Mouse (Mus musculus): ENCODE results near the gene Atf2. TPM values are rescaled to one million over a fixed set of nuclear protein-coding genes. Genes with fewer than 3 reads are reported as not detected.

Atf2 gene
- polyA plus RNA-seq, 1 experiment from 2014 or later = 14.4 TPM

DNA sequence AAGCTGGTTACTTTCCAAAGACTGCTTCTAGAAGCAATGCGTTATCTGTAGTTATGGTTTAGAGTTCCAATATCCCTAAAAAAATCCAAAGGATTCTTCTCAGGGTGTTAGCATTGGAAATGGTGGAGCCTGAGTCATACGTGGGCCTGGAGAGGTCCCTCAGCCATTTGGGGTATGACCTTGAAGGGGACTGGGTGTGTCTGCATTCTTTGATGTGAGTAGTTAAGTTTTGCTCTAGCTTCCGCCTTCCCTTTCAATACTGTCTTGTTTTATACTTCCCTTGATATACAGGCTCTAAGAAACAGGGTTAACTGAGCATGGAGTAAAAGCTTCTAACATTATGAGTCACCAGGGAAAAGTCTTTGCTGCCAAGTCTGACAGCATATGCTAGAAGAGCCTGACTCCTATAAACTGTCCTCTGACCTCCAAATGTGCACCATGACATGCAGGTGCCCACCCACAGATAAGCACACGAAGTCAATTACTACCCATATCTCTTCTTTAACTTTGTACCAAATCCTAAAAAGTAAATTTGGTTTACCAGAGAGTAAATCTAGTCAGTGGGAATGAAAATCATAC lies 32.3 kb downstream of the Atf2 start:
- no peaks in the 10 kb centered on the region for H3K4me1 ChIP-seq (ENCODE audit: insufficient read depth)
- H3K4me3 ChIP-seq (ENCODE audit: low read depth, low read length) = no peak overlapping the region
- no peak overlapping the region for H3K9ac ChIP-seq (replicated peaks)
- H3K9me3 ChIP-seq (ENCODE audit: low read length) = no peaks in the 10 kb centered on the region
- 79% methylated on average over 4 of the region's 4 CpGs for WGBS (ENCODE audit: insufficient replicate concordance)
- H3K36me3 ChIP-seq (replicated peaks; ENCODE audit: insufficient read depth, low read length) = no peaks in the 10 kb centered on the region
- TF ChIP-seq EP300 (IDR thresholded peaks at IDR 0.05; ENCODE audit: low read depth) (no peak), CTCF (IDR thresholded peaks at IDR 0.05; ENCODE audit: low read depth) (no peak)
- ATAC-seq = no peak
- no peak overlapping the region for H3K4me2 ChIP-seq (ENCODE audit: low read depth, low read length)
- DNase-seq = no peak
- H3K27ac ChIP-seq (ENCODE audit: low read depth) = no peak overlapping the region
- H3K27me3 ChIP-seq (ENCODE audit: insufficient read depth, low read length) = no peaks in the 10 kb centered on the region

- Histone ChIP-seq H3K4me2 (ENCODE audit: low read depth, low read length) (no peak overlapping the region), H3K4me3 (ENCODE audit: low read depth, low read length) (no peak overlapping the region), H3K27ac (ENCODE audit: low read depth) (no peak overlapping the region), H3K36me3 (replicated peaks; ENCODE audit: insufficient read depth, low read length) (no peaks in the 10 kb centered on the region), H3K9me3 (ENCODE audit: low read length) (no peaks in the 10 kb centered on the region), H3K4me1 (ENCODE audit: insufficient read depth) (no peaks in the 10 kb centered on the region), H3K27me3 (ENCODE audit: insufficient read depth, low read length) (no peaks in the 10 kb centered on the region), H3K9ac (replicated peaks) (no peak overlapping the region)
- DNase-seq (no peak), ATAC-seq (no peak)
- no peak for TF ChIP-seq EP300 (IDR thresholded peaks at IDR 0.05; ENCODE audit: low read depth)
- TF ChIP-seq CTCF (IDR thresholded peaks at IDR 0.05; ENCODE audit: low read depth) = no peak
Measured at GRCm38 (mm10) chr2:73857352-73857751, 35.1 kb downstream of the Atf2 start.

DNA sequence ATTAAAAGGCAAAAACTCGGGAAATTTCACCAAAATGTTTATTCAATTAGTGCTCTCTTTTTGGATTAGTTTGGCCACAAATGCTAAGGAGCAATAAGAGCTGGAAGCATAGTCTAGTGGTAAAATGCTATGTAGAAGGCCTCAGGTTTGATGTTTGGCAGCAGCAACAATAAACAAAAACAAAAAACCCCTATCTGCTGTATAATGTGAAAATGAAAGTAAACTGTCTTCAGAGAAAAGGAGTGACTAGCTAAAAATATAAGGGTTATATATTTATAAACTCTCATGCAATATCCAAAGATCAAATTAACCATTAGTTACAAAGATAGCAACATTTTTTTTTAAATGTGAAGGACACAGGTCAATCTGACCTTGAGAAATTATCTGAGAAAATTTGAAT lies 36.2 kb downstream of the Atf2 start:
- DNase-seq (no peak), ATAC-seq (no peak)
- Histone ChIP-seq H3K4me2 (ENCODE audit: low read depth, low read length) (no peak overlapping the region), H3K4me3 (ENCODE audit: low read depth, low read length) (no peak overlapping the region), H3K9ac (replicated peaks) (no peak overlapping the region), H3K4me1 (ENCODE audit: insufficient read depth) (no peaks in the 10 kb centered on the region), H3K27me3 (ENCODE audit: insufficient read depth, low read length) (no peaks in the 10 kb centered on the region), H3K36me3 (replicated peaks; ENCODE audit: insufficient read depth, low read length) (no peaks in the 10 kb centered on the region), H3K27ac (ENCODE audit: low read depth) (no peak overlapping the region), H3K9me3 (ENCODE audit: low read length) (no peaks in the 10 kb centered on the region)
- WGBS (ENCODE audit: insufficient replicate concordance) = 68% methylated on average over 1 of the region's 1 CpGs
- TF ChIP-seq CTCF (IDR thresholded peaks at IDR 0.05; ENCODE audit: low read depth) (no peak), EP300 (IDR thresholded peaks at IDR 0.05; ENCODE audit: low read depth) (no peak)

- no peak overlapping the region for H3K27ac ChIP-seq (ENCODE audit: low read depth)
- no peak for ATAC-seq
Measured at GRCm38 (mm10) chr2:73834406-73835015, 57.9 kb downstream of the Atf2 start.

DNA sequence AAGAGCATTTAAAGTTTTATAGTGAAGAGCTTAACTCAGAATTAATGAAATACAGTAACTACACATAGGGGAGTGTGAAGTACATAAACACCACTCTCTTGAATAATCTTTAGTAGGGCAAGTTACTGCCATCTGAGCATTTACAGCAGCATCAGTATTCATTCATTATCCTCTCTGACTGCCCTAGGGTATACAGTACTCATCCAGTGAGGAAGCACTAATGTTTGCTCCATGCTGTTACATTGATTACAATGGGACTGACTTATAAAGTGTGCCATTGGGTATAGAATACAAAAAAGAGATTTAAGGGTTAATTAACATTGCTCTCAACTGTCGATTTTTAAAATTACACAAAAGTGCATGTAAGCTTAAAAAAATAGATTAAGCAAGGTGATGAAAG lies 59.2 kb downstream of the Atf2 start:
- no peak for TF ChIP-seq CTCF (IDR thresholded peaks at IDR 0.05; ENCODE audit: low read depth)
- TF ChIP-seq EP300 (IDR thresholded peaks at IDR 0.05; ENCODE audit: low read depth) = no peak
- Histone ChIP-seq H3K36me3 (replicated peaks; ENCODE audit: insufficient read depth, low read length) (peaks cover 21% of the 10 kb centered on the region), H3K9ac (replicated peaks) (no peak overlapping the region), H3K27me3 (ENCODE audit: insufficient read depth, low read length) (no peaks in the 10 kb centered on the region), H3K9me3 (ENCODE audit: low read length) (no peaks in the 10 kb centered on the region), H3K4me2 (ENCODE audit: low read depth, low read length) (no peak overlapping the region), H3K27ac (ENCODE audit: low read depth) (no peak overlapping the region), H3K4me3 (ENCODE audit: low read depth, low read length) (no peak overlapping the region), H3K4me1 (ENCODE audit: insufficient read depth) (no peaks in the 10 kb centered on the region)
- WGBS (ENCODE audit: insufficient replicate concordance) = 64% methylated on average over 1 of the region's 1 CpGs
- DNase-seq (no peak), ATAC-seq (no peak)

More at GRCm38 (mm10) chr2:73834406-73835015, 57.9 kb downstream of the Atf2 start:
- Histone ChIP-seq H3K4me3 (ENCODE audit: low read depth, low read length) (no peak overlapping the region), H3K9me3 (ENCODE audit: low read length) (no peaks in the 10 kb centered on the region), H3K4me1 (ENCODE audit: insufficient read depth) (no peaks in the 10 kb centered on the region), H3K9ac (replicated peaks) (no peak overlapping the region), H3K36me3 (replicated peaks; ENCODE audit: insufficient read depth, low read length) (peaks cover 20% of the 10 kb centered on the region), H3K27me3 (ENCODE audit: insufficient read depth, low read length) (no peaks in the 10 kb centered on the region), H3K4me2 (ENCODE audit: low read depth, low read length) (no peak overlapping the region)
- no peak for TF ChIP-seq CTCF (IDR thresholded peaks at IDR 0.05; ENCODE audit: low read depth)
- TF ChIP-seq EP300 (IDR thresholded peaks at IDR 0.05; ENCODE audit: low read depth) = 0 out of 2 replicates have a peak, but pooled peaks have one; percentile 12
- 68% methylated on average over 2 of the region's 2 CpGs for WGBS (ENCODE audit: insufficient replicate concordance)
- DNase-seq = no peak

- Histone ChIP-seq H3K36me3 (replicated peaks; ENCODE audit: insufficient read depth, low read length) (peaks cover 28% of the 10 kb centered on the region), H3K27me3 (ENCODE audit: insufficient read depth, low read length) (no peaks in the 10 kb centered on the region), H3K4me1 (ENCODE audit: insufficient read depth) (no peaks in the 10 kb centered on the region), H3K4me3 (ENCODE audit: low read depth, low read length) (no peak overlapping the region), H3K4me2 (ENCODE audit: low read depth, low read length) (no peak overlapping the region), H3K27ac (ENCODE audit: low read depth) (no peak overlapping the region), H3K9ac (replicated peaks) (no peak overlapping the region), H3K9me3 (ENCODE audit: low read length) (no peaks in the 10 kb centered on the region)
- ATAC-seq (no peak), DNase-seq (no peak)
- 57% methylated on average over 4 of the region's 4 CpGs for WGBS (ENCODE audit: insufficient replicate concordance)
- TF ChIP-seq EP300 (IDR thresholded peaks at IDR 0.05; ENCODE audit: low read depth) (no peak), CTCF (IDR thresholded peaks at IDR 0.05; ENCODE audit: low read depth) (no peak)
Measured at GRCm38 (mm10) chr2:73818742-73819141, 73.7 kb downstream of the Atf2 start.
